Mouse (Mus musculus) frontal cortex, postnatal 36 days (tissue): ENCODE measurements around the gene Galns.

Source experiments
- DNase-seq, 2 experiments: peaks; one replicate each; pipeline ENCODE4 v3.0.0; 2022; ENCODE audit warnings: low spot score in 2 of 2

The Galns gene

DNA sequence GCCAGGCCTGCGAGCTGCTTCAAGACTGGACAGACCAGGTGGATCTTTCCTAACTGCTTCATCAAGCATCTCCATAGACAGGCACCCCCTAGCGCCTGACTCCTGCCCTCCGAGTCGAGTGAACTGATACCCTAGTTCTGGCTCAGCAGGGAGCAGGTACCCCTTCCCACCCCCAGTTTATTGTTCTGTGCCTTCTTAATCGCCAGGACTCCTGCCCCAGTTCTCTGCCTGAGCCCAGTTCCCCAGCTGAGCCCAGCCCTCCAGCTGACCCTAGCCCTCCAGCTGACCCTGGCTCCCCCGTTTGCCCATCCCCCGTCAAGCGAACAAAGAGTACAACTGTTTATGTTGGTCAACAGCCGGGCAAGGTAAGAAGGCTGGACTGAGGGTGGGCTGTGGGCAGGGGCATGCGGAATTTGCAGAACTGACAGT, 42.4 kb downstream of the Galns start:
- DNase-seq: no peak

DNA sequence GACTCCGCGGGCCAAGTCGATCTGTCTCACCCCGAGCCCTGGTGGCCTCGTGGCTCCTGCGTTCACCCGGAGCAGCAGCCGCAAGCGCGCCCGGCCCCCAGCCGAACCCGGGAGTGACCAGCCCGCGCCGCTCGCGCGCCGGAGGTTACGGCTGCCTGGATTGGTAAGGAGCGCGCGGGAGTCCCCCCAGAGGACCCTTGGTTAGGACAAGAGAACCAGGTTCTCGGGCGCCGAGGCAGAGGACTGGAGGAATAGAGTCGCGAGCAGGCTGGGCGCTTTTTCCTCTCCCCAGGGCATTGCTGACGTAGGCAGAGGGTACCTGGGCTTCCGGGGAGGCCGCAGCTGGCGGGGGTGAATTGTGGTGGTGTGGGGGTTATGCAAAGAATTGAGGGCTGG, 43.2 kb downstream of the Galns start:
- DNase-seq: no peak

GRCm38 (mm10) chr8:122567361-122568108, 43.7 kb downstream of the Galns start, which contains the start of gene Cdt1:
Cdt1 (plus strand) TSS chr8:122568015.
- DNase-seq: peak; percentile 95 to 96

- no peak for DNase-seq
Measured at GRCm38 (mm10) chr8:122566766-122567165, 44.5 kb downstream of the Galns start.

- no peak for DNase-seq
Measured at GRCm38 (mm10) chr8:122564363-122565352, 46.6 kb downstream of the Galns start.

DNA sequence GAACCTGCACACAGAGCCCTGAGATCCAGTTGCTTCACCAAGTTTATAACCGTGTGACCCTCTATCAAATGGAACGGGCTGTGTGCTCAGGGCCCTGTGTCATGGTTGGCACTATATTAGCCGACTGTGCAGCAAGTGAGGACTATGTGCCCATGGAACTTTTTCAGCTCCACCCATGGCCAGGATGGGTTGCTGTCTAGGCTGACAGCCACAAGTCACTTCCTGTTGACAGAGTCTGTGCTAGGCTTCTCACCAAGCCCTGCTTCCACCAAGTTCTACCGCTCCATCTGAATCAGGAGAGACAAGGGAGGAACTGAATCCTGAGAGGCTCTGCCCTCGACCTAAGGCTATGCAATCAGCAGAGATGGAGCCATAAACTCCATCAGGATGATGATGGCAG, 50.1 kb downstream of the Galns start:
- no peak for DNase-seq

DNA sequence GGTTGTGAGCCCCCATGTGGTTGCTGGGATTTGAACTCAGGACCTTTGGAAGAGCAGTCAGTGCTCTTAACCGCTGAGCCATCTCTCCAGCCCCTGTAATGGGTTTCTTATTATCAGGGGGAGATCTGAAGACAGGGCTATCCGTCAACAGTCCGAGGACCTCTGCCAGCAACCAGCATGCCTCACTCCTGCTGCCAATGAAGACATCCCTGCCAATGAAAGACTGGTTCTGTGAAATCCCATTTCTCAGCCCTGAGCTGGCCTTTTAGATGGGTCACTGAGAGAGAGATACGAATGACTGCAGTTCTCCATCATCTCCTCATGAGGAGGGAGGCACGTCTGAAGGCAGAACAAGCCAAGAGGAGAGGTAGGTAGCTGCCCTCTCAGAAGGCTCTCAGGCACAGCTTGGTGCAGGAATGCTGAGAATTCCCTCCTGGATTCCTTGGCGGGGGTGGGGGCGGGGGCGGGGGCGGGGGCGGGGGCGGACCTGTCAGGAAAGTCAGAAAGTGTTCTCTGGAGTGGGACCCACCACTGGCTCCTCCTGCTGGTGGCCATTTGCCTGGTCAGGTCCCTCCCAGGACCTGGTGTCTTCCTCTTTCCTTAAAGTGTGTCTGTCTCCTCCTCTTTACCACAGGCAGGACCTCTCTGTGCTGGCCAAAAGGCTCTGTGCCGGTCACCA, 52.5 kb downstream of the Galns start:
- DNase-seq: no peak

DNA sequence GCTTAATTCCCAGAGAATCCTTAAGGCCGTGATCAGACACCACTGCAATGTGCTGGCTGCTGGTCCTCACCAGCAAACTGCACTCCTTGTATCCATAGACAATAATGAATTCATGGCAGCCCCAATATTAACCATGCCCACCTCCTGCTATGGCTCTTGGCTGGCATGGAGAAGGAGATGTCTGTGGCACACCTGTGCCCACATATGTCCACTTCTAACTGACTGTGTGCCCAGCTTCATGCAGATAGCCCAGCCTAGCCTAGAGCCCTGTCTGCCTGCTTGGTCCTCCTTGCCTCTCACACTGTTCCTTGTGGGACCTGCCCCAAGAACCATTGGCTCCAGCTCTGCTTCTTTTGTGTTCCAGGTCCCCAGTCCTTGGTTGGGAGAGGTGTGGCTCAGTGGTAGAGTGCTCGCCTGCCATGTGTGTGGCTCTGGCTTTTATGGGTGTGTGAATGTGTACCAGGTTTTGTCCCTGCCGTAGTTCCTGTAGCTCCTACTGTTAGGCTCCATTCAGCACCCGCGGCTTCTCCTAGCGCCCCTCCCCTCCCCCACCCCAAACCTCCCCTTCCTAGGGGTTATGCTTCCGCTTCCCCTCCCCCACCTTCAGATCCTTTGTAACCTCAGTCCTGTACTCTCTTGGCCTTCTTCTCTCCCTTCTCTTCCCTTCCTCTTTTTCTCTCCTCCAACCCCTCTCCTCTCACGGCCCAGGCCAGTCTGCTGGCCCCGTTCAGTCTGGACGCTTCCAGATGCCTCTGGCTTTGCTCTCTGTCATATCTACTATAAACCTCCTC, 53.8 kb downstream of the Galns start:
- DNase-seq: no peak

DNA sequence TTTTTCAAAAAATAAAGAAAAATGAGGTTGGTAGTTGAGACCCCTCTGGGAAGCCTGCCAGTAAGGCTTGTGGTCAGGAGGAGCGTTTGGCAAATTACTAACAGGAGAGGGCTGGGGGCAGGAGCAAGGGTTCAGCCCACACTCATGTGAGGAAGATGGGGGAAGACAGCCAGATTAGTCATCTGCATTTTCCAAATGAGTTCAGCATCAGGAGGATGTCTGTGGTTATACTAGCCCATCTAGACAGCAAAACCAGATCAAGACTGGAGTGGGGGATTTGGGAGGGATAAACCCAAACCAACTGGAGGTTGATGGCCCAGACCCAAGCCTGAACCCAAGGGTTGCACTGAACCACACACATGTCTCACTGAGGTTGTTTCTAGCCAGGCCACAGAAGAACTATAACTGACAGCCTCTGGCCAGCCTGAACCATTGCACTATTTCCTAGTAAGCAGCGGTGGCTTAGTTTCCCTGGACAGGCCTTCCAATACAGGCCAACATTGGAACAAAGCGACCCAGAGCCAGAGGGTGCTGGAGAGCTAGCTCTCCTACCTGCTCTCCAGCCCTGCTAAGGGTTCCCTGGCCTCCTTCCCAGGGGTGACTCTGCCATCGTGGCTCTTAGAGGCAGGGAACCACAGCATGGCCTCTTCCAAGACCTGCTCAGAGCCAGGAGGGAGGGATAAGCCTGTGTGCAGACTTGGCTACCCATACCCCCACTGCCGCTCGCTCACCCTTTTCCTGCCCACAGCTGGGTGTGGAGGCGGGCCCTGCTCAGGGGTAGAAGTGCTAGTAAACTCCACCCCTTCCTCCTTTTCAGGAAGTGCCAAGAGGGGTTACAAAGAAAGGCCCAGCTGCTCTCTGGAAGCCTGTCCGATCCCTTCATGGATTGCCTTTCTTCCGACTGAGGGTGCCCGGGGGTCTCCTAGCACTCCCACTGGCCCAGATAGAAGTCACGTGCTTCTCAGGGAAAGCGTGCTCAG, 54.9 kb downstream of the Galns start:
- DNase-seq: no peak

DNA sequence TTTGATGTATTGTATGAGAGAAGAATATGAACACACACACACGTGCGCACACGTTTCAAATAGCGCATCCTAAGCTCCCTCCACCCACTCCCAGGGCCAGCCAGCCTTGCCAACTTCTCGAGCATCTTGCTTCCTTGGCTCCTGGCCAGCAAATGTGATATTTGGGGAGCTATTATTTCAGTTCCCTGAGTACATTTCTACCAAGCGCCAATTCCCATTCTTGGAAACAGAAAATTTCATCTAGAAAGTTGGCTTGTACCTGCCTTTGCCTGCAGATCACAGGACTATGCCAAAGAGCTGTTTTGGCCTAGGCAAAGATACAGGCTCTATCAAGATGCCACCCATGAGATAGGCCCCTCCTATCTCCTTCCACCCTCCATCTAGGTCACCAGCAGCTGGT, 56.5 kb downstream of the Galns start:
- DNase-seq: peak; percentile 36 to 76

DNA sequence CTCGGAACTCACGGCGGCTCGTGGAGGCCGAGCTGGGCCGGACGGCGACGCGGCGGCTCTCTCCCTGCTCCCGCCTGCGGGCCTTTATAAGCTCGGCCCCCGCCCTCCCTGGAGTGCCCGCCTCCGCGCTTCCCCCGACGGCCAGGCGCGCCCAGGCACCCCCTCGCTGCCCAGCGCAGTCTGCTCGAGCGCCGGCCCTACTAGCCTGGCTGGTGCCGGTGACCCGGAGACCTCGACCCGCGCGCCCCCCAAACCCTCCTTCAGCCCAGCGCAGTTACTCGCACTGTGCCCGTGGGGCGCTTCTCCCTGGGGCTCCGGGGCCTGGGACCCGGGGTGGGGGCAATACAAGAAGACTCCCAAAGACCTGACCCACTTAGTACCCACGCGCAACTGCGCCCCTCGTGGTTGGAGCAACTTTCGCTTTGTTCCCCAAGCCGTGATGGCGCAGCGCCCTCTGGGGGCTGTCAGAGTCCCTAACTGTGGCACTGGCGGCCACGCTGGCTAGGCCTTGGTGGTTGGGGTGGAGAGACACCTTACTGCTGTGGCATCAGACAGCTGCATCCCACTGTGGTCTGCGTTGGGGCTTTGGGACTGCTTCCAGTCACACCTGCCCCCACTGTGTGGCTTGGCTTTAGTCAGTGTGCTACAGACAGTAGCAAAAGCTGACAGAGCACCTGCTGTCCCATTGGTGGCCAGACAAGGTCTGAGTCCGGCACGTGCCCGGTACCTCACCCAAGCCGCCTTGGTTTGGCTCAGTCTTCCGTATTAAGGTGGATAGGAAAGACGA, 59.8 kb downstream of the Galns start, which contains the start of gene Piezo1:
Piezo1 (minus strand) TSS at position 65 of the 787 bp plus-strand sequence.
- peak; percentile 80 to 83 for DNase-seq

- DNase-seq: no peak
Measured at GRCm38 (mm10) chr8:122550995-122551264, 60.3 kb downstream of the Galns start.

- DNase-seq: no peak
Measured at GRCm38 (mm10) chr8:122550234-122550994, 60.8 kb downstream of the Galns start.

DNA sequence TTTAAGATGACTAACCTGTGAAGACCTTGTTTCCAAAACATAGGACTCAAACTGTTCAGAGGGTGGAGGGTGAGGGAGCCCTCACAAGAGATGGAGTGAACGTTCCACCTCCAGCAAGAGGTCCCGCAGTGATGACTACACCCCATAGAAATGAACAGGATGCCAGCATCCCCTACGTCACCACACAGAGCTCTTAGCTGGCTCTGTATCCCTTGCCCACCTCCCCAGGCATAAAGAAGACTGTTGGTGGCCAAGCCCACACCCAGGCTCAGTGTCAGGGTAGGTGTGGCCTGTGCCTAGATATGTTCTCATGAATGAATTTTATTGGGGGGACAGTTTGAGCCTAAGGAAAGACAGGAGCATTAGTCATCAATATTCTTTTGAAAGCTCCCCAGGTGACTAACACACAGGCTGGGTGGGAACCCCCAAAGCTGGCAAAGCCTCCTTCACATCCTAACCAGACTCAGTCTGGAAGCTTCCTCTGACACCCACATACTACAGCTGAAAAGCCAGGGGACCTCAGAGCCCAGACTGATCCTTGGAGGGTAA, 62.3 kb downstream of the Galns start:
- DNase-seq: peak in 1 of 2 experiments; percentile 18

DNA sequence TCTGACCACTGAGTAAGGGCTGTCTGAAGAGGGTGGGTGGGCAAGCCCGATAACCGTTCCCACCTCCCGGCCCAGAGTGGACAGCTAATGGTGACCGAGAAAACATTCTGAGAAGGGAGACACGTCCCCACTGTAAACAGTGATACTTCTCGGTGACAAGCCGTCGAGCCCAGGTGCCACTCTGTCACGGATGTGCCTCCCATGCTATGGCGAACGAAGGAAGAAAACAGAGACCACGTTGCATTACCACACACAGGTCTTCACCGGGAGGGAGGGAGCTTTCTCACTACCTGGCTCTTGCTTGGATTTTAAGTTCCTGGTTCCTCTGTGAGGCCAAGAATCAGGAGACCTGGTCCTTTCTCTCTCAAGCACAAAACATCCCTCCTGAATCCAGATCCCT, 62.9 kb downstream of the Galns start:
- no peak for DNase-seq

DNA sequence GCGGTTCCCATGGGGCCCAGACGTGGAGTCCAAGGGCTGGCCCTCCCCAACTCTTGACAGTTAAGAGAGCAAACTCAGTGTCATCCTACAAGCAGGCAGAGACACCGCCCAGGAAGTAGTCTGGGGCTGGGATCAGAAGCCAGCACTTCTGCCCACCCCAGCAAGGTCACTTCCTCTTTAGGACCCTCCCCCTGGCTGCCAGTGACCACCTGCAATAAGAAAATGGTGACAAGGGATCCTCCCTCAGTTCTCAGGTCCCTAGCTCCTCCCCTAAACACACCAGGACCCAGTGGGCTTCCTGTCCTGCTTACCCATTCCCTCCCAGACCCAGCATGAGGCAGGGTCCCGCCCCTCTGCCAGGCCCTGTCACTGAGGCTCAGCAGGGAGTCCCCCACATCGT, 63.4 kb downstream of the Galns start:
- no peak for DNase-seq

DNA sequence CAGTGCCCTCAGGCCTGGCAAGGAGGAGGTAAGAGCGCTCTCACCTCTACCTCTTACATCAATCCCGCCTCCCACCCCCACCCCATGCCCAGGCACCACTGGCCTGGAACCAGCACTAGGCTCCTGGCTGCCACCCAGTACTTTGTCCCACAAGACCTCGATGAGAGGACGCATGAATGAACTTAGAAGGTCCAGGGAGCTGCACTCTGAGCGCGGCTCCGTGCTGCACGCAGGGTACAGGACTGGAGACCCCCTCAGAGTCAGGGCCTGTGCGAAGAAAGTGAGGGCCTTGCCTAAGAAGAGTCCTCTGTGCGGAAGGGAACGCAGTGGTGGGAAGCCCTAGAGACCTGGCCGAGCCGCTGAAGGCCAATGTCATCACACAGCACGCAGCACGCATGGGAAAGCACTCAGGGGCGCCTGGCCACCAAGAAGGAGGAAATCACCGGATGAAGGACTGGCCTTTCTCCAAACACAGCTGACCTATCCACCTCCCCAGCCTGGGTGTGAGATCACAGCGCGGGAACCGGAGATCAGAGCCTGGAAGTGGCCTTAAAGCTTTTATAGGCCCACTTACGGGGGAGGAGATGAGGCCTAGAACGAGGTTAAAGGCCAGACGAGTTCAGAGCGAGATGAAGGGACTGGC, 64.3 kb downstream of the Galns start:
- no peak for DNase-seq
